Mouse (Mus musculus): Measurements from ENCODE around the gene Cdk14.

DNA sequence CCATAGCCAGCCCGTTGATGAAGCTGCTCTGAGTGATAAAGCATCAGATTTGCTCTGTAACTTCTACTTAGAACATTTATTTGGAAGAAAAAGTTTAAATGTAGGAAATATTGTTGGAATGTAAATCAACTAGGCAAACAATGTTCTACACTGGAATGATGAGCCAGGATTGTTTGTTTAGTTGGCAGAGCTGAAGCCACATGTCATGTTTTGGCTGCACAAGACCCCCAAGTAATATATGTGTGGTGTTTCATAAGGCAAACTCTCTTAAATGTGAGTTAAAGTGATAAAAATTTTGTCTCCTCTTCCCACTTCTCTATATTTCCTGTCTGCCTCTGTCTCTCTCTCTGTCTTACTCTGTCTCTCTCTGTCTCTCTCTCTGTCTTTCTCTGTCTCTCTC lies 291.3 kb downstream of the Cdk14 start:
- TF ChIP-seq POLR2A (IDR thresholded peaks at IDR 0.05; ENCODE audit: low read depth, low read length) (no peak), CTCF (conservative IDR thresholded peaks at IDR 0.05; ENCODE audit: insufficient read depth, insufficient read length, low read depth, low read length) (no peak)

All from kidney, adult 2 months (tissue).